Mouse (Mus musculus) left cerebral cortex, adult 2 months (tissue): Measurements from ENCODE around the gene Slc44a1. TPM values are rescaled to one million over a fixed set of nuclear protein-coding genes. Genes with fewer than 3 reads are reported as not detected.

Experiments
- DNase-seq, 2 experiments: peaks; one replicate each; pipeline ENCODE4 v3.0.0; 2021 to 2022; ENCODE audit warnings: low spot score in 2 of 2, mixed read lengths in 1 of 2; ENCODE audit errors: extremely low spot score in 1 of 2
- H3K27ac ChIP-seq: fragments of 200-600 bp; 2 replicates; pipeline ENCODE4 v1.8.1; 2022
- H3K4me3 ChIP-seq: fragments of 200-600 bp; 2 replicates; pipeline ENCODE4 v1.8.1; 2022
- CTCF ChIP-seq: fragments of 200-600 bp; IDR thresholded peaks from 2 replicates; pipeline ENCODE4 v1.8.1; 2022; ENCODE audit warnings: antibody characterized with exemption, mild to moderate bottlenecking, moderate library complexity
- intact Hi-C: fragments of 180-260 bp; cut with DNase I; formaldehyde crosslinking; loops from one replicate; pipeline ENCODE4 v1.15.1; 2025
- total RNA-seq, 2 experiments: library from RNA; stranded (reverse); gene quantifications; 2 replicates each; pipeline ENCODE4 v1.2.3; 2021

The Slc44a1 gene
- total RNA-seq, 2 experiments from 2014 or later, result 58.8 to 59.5 TPM

GRCm38 (mm10) chr4:53410752-53411151, 29.5 kb upstream of the Slc44a1 start:
- intact Hi-C loops, result no loop called here
- no peak for TF ChIP-seq CTCF
- no peak for DNase-seq
- Histone ChIP-seq H3K4me3 (no peak overlapping the region), H3K27ac (no peak overlapping the region)

GRCm38 (mm10) chr4:53411958-53412870, 28.0 kb upstream of the Slc44a1 start:
- intact Hi-C loops, result no loop called here
- no peak for TF ChIP-seq CTCF
- Histone ChIP-seq H3K4me3 (no peak overlapping the region), H3K27ac (no peak overlapping the region)
- DNase-seq, result no peak

- TF ChIP-seq CTCF, result no peak
- intact Hi-C loops, result no loop called here
- no peak for DNase-seq
Measured at GRCm38 (mm10) chr4:53412991-53413390, 27.2 kb upstream of the Slc44a1 start.

GRCm38 (mm10) chr4:53414031-53414797, 26.0 kb upstream of the Slc44a1 start:
- DNase-seq, result no peak
- no peak for TF ChIP-seq CTCF
- intact Hi-C loops, result no loop called here
- Histone ChIP-seq H3K4me3 (no peak overlapping the region), H3K27ac (no peak overlapping the region)

More at GRCm38 (mm10) chr4:53412991-53413390, 27.2 kb upstream of the Slc44a1 start:
- Histone ChIP-seq H3K27ac (no peak overlapping the region), H3K4me3 (no peak overlapping the region)

- H3K27ac ChIP-seq, result no peak overlapping the region
- no peak for TF ChIP-seq CTCF
- intact Hi-C loops, result no loop called here
- DNase-seq, result peak in 1 of 2 experiments; percentile 29
- H3K4me3 ChIP-seq, result no peak overlapping the region
Measured at GRCm38 (mm10) chr4:53415873-53416637, 24.2 kb upstream of the Slc44a1 start.

GRCm38 (mm10) chr4:53416928-53417327, 23.3 kb upstream of the Slc44a1 start:
- Histone ChIP-seq H3K4me3 (no peak overlapping the region), H3K27ac (no peak overlapping the region)
- no peak for TF ChIP-seq CTCF
- intact Hi-C loops, result no loop called here
- no peak for DNase-seq

GRCm38 (mm10) chr4:53422799-53423198, 17.4 kb upstream of the Slc44a1 start:
- intact Hi-C loops, result no loop called here
- peak; percentile 51 for TF ChIP-seq CTCF
- no peak overlapping the region for H3K27ac ChIP-seq
- no peak for DNase-seq
- no peak overlapping the region for H3K4me3 ChIP-seq

- TF ChIP-seq CTCF, result no peak
- intact Hi-C loops, result no loop called here
- Histone ChIP-seq H3K4me3 (no peak overlapping the region), H3K27ac (no peak overlapping the region)
- no peak for DNase-seq
Measured at GRCm38 (mm10) chr4:53427120-53427519, 13.1 kb upstream of the Slc44a1 start.

- Histone ChIP-seq H3K4me3 (no peak overlapping the region), H3K27ac (no peak overlapping the region)
- DNase-seq, result no peak
- intact Hi-C loops, result no loop called here
- no peak for TF ChIP-seq CTCF
Measured at GRCm38 (mm10) chr4:53430522-53430921, 9.7 kb upstream of the Slc44a1 start.

GRCm38 (mm10) chr4:53431585-53432234, 8.5 kb upstream of the Slc44a1 start:
- no peak overlapping the region for H3K27ac ChIP-seq

GRCm38 (mm10) chr4:53437110-53437755, 3.0 kb upstream of the Slc44a1 start:
- Histone ChIP-seq H3K27ac (peak overlapping the region; percentile 75; the same call in 1 of the 2 replicates), H3K4me3 (no peak overlapping the region)
- intact Hi-C loops, result loop anchor here (5.0 kb wide), 1 partner anchor 55 kb away; no protein-coding TSS in a partner anchor
- TF ChIP-seq CTCF, result no peak
- DNase-seq, result peak in 1 of 2 experiments; percentile 42

More at GRCm38 (mm10) chr4:53431585-53432234, 8.5 kb upstream of the Slc44a1 start:
- no peak for DNase-seq
- no peak for TF ChIP-seq CTCF
- intact Hi-C loops, result no loop called here
- H3K4me3 ChIP-seq, result no peak overlapping the region
